Mouse (Mus musculus) spleen, adult 2 months (tissue): ENCODE data around the gene Epm2aip1. TPM values are rescaled to one million over a fixed set of nuclear protein-coding genes. Genes with fewer than 3 reads are reported as not detected.
A peak's percentile ranks its signal among the peaks of the same experiment; 100 is the strongest.

ENCODE experiments used
- DNase-seq, 2 experiments: peaks; one replicate each; pipeline versions ENCODE4 v3.0.0 to v3.0.0-alpha.2; 2012 to 2021; ENCODE audit warnings: low spot score in 2 of 2, low read depth in 1 of 2
- H3K27ac ChIP-seq: fragments of 200-500 bp; 2 replicates; pipeline ENCODE4 v1.5.1; 2012; ENCODE audit warnings: low read length, inconsistent platforms; ENCODE audit not compliant: insufficient read depth
- H3K27me3 ChIP-seq: fragments of 200-500 bp; 2 replicates; pipeline ENCODE4 v1.6.1; 2012; ENCODE audit warnings: mild to moderate bottlenecking, moderate library complexity, low read length, inconsistent platforms; ENCODE audit not compliant: control insufficient read depth, insufficient read depth
- H3K36me3 ChIP-seq: fragments of 200-500 bp; 2 replicates; pipeline ENCODE4 v1.6.1; 2012; ENCODE audit warnings: mild to moderate bottlenecking, low read length, inconsistent platforms; ENCODE audit not compliant: control insufficient read depth, insufficient read depth
- H3K4me1 ChIP-seq: fragments of 200-500 bp; 2 replicates; pipeline ENCODE4 v1.6.1; 2011; ENCODE audit warnings: inconsistent platforms; ENCODE audit not compliant: control insufficient read depth, insufficient read depth, insufficient read length
- H3K4me3 ChIP-seq: fragments of 200-500 bp; 2 replicates; pipeline ENCODE4 v1.5.1; 2011; ENCODE audit warnings: mild to moderate bottlenecking, inconsistent platforms; ENCODE audit not compliant: insufficient read depth, insufficient read length; ENCODE audit errors: extremely low read depth
- CTCF ChIP-seq: fragments of 200-500 bp; IDR thresholded peaks from 2 replicates; pipeline ENCODE4 v1.5.1; 2011; ENCODE audit warnings: mild to moderate bottlenecking, inconsistent platforms; ENCODE audit not compliant: insufficient read depth, insufficient read length, insufficient replicate concordance; ENCODE audit errors: extremely low read depth
- POLR2A ChIP-seq: fragments of 200-500 bp; IDR thresholded peaks from 2 replicates; pipeline ENCODE4 v1.6.1; 2011; ENCODE audit warnings: low read depth, low read length, inconsistent platforms
- whole genome bisulfite sequencing: fragments of 180-500 bp; shearing (Covaris S2); methylation state at CpG from one replicate; pipeline ENCODE4 v1.1.7; 2018; 5-methylcytosine and 5-hydroxymethylcytosine counted together
- polyA plus RNA-seq: library from polyadenylated mRNA; depleted of rRNA; stranded (reverse); fragments of >200 nt; gene quantifications from 2 replicates; pipeline ENCODE4 v1.2.3, GENCODE M21; 2012

Epm2aip1 gene
- polyA plus RNA-seq, 1 experiment, result 5.0 TPM

DNA sequence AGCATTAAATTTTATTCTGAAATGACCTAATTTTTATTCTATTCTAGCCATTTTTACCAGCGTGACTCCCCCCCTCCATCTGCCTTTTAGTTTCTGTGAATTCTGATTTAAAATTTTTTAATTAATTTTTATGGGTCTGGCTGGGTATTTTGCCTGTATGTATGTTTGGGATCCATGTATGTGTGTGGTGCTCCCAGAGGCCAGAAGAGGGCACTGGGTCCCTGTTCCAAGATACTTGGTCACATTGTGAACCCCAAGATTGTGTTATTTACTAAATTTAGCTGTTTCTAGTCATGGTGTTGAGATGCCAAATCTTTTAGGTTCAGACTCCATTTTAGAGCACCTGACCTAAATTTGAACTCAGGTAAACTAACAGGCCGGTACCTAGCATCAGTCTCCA lies 14.7 kb downstream of the Epm2aip1 start:
- Histone ChIP-seq H3K36me3 (no peaks in the 10 kb centered on the region), H3K4me3 (no peak overlapping the region), H3K27ac (no peak overlapping the region), H3K27me3 (no peaks in the 10 kb centered on the region), H3K4me1 (no peaks in the 10 kb centered on the region)
- WGBS, result 86% methylated on average over 2 of the region's 2 CpGs
- TF ChIP-seq CTCF (no peak), POLR2A (no peak)
- no peak for DNase-seq

DNA sequence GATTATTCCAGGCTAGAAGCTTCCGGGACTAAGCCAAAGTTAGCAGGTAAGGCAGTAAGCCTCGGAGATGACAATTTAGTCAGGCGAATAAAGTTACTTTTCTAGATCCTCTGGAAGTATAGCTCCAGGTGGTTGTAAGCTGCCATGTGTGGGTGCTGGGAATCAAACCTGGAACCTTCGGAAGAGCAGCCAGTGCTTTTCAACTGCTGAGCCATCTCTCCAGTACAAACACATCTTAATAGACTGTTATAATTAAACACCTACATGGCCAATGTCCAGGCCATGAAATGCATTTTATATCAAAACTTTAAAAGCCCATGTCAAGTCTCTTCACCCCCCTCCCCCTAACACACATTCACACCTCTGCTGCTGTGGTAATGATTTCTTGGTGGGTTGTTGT lies 16.2 kb downstream of the Epm2aip1 start:
- TF ChIP-seq CTCF (no peak), POLR2A (no peak)
- H3K4me3 ChIP-seq, result no peak overlapping the region
- H3K36me3 ChIP-seq, result no peaks in the 10 kb centered on the region
- no peaks in the 10 kb centered on the region for H3K4me1 ChIP-seq
- no peak for DNase-seq
- no peaks in the 10 kb centered on the region for H3K27me3 ChIP-seq
- 91% methylated on average over 4 of the region's 4 CpGs for WGBS
- no peak overlapping the region for H3K27ac ChIP-seq

DNA sequence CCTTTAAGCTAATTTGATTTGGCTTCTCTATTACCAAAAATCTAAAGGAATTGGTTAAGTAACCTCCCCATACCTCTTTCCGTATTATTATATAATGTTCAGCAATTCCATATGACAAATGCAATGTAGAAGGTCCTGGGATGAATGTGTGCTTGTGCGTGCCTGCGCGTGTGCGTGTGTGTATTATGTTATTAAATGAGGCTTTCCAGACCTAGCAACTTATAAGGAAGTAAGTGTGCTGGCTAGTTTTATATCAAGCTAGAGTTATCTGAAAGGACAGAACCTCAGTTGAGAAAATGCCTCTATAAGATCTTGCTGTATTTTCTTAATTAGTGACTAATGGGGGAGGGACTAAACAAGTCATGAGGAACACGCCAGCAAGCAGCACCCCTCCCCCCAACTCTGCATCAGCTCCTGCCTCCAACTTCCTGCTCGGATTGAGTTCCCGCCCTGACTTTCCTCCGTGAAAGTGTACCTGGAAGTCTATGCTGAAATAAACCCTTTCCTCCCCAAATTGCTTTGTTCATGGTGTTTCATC lies 17.6 kb downstream of the Epm2aip1 start:
- TF ChIP-seq POLR2A, result no peak
- no peak for TF ChIP-seq CTCF
- no peak for DNase-seq
- Histone ChIP-seq H3K4me3 (no peak overlapping the region), H3K27ac (no peak overlapping the region), H3K36me3 (no peaks in the 10 kb centered on the region), H3K4me1 (no peaks in the 10 kb centered on the region), H3K27me3 (no peaks in the 10 kb centered on the region)
- WGBS, result 60% methylated on average over 9 of the region's 9 CpGs

DNA sequence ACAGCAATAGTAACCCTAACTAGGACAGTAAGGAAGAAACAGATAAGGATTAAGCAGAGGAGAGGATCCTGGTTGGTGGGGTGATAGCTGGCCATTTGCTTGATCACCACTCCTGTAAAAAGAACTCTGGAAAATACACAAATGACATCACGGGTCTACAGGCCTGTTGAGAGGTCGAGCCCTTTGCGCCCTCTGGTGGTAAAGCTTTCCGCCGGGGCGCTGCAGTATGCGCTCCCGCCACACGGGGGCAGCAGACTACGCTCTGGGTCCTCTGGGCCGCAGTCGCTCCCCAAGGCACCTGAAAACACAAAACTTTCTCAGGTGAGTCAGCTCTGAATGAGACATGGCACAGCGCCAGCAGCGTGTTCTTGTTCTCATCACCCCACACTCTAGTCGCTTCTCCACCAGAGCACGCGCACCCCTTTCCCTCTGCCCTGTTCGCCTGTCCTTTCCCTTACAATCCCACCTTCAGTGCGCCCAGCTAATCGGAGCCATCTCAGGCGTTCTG lies 18.2 kb downstream of the Epm2aip1 start:
- Histone ChIP-seq H3K4me3 (no peak overlapping the region), H3K27ac (no peak overlapping the region)
- 22% methylated on average over 21 of the region's 21 CpGs for WGBS

DNA sequence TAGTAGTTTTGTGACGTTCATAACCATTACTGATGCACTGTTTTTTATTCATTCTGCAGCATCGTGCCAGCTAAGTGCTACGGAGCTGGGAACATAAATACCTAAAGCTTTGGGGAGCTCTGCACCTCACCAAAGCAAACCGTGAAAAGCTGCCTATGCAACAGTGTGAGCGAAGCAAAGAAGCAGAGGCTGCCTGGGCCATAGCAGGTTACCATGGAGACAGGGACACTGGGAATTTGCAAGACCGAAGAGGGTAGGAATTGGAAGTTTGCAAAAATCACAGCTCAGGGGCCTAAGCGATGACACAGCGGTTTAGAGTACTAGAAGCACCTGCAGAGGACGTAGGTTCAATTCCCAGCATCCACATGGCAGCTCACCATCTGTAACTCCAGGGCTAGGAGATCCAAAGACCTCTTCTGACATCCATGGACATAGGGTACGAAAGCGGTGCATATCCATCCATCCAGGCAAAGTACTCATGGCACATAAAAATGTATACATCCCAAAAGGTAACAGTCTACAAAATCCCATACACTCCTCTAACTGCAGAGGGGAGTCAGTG lies 18.9 kb downstream of the Epm2aip1 start:
- no peaks in the 10 kb centered on the region for H3K27me3 ChIP-seq
- no peak overlapping the region for H3K27ac ChIP-seq
- H3K4me3 ChIP-seq, result no peak overlapping the region
- no peaks in the 10 kb centered on the region for H3K36me3 ChIP-seq
- DNase-seq, result no peak
- WGBS, result 83% methylated on average over 11 of the region's 11 CpGs
- H3K4me1 ChIP-seq, result no peaks in the 10 kb centered on the region
- TF ChIP-seq POLR2A (no peak), CTCF (no peak)

More for the DNA sequence above, 18.2 kb downstream of the Epm2aip1 start:
- H3K36me3 ChIP-seq, result no peaks in the 10 kb centered on the region
- no peaks in the 10 kb centered on the region for H3K4me1 ChIP-seq
- DNase-seq, result peak; percentile 61 to 77
- TF ChIP-seq CTCF (peak; percentile 100), POLR2A (no peak)
- no peaks in the 10 kb centered on the region for H3K27me3 ChIP-seq

DNA sequence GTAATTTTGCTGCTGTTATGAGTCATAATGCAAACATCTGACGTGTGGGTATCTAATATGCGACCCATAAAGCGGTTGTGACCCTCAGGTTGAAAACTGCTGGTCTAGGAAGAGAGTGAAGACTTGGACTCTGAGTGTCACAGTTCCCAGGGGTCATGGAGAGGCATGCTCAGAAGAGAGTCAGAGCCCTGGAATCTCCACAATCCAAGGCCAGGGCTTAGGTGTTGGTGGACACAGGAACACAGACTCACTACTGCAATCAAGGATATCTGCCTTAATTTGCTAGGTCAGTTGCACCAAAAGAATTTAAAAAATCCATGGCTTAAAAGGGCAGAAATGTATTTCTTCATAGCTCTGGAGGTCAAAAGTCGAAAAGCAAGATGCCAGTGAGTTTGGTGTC lies 21.5 kb downstream of the Epm2aip1 start:
- Histone ChIP-seq H3K36me3 (no peaks in the 10 kb centered on the region), H3K4me3 (no peak overlapping the region), H3K27ac (no peak overlapping the region), H3K27me3 (no peaks in the 10 kb centered on the region), H3K4me1 (no peaks in the 10 kb centered on the region)
- no peak for DNase-seq
- 88% methylated on average over 4 of the region's 4 CpGs for WGBS
- TF ChIP-seq POLR2A (no peak), CTCF (no peak)

DNA sequence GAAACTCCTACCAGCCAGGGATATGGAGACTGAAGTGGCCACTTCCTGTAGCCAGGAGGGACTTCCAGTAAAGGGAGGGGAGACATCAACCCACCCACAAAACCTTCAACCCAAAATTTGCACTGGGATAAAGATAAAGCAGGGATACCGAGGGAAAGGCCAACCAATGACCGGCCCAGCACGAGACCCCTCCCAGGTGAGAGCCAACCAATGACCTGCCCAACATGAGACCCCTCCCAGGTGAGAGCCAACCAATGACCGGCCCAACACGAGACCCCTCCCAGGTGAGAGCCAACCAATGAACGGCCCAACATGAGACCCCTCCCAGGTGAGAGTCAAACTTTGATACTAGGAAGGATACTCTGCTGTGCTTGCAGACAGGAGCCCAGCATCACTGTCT lies 23.2 kb downstream of the Epm2aip1 start:
- WGBS, result 91% methylated on average over 6 of the region's 6 CpGs
- Histone ChIP-seq H3K4me3 (no peak overlapping the region), H3K4me1 (no peaks in the 10 kb centered on the region), H3K27ac (no peak overlapping the region), H3K27me3 (no peaks in the 10 kb centered on the region), H3K36me3 (no peaks in the 10 kb centered on the region)
- no peak for DNase-seq
- TF ChIP-seq POLR2A (no peak), CTCF (no peak)
